Mouse (Mus musculus) bone marrow, adult 2 months (tissue): ENCODE results near the gene Nkx1-2. TPM values are rescaled to one million over a fixed set of nuclear protein-coding genes. Genes with fewer than 3 reads are reported as not detected.

Experiments used
- H3K27ac ChIP-seq: fragments of 200-500 bp; 2 replicates; pipeline ENCODE4 v1.5.1; 2012; ENCODE audit warnings: low read depth, mild to moderate bottlenecking, control low read depth, inconsistent platforms, low read length; ENCODE audit not compliant: control insufficient read depth, poor library complexity, insufficient read depth
- H3K4me1 ChIP-seq: fragments of 200-500 bp; 2 replicates; pipeline ENCODE4 v1.6.1; 2011; ENCODE audit warnings: low read length; ENCODE audit not compliant: control insufficient read depth, insufficient read depth
- H3K4me3 ChIP-seq: fragments of 200-500 bp; replicated peaks from 2 replicates; pipeline ENCODE3; 2011; ENCODE audit warnings: mild to moderate bottlenecking, low read depth, low read length, control low read depth; ENCODE audit not compliant: control insufficient read depth
- CTCF ChIP-seq: fragments of 200-500 bp; IDR thresholded peaks from 2 replicates; pipeline ENCODE4 v1.5.1; 2011; ENCODE audit warnings: low read length, control low read depth; ENCODE audit not compliant: control insufficient read depth, insufficient read depth
- POLR2A ChIP-seq: fragments of 200-500 bp; IDR thresholded peaks from 2 replicates; pipeline ENCODE4 v1.6.1; 2011; ENCODE audit warnings: low read depth, mild to moderate bottlenecking, control low read depth, low read length, borderline replicate concordance; ENCODE audit not compliant: control insufficient read depth
- WGBS: fragments of 180-500 bp; shearing (Covaris S2); methylation state at CpG from one replicate; pipeline ENCODE4 v1.1.7; 2018; 5-methylcytosine and 5-hydroxymethylcytosine counted together
- polyA plus RNA-seq: library from polyadenylated mRNA; stranded (reverse); fragments of >200 nt; gene quantifications from 2 replicates; pipeline ENCODE4 v1.2.4, GENCODE M21; 2011; ENCODE audit warnings: low replicate concordance; ENCODE audit not compliant: missing spikeins, insufficient read depth, insufficient read length

Nkx1-2 gene
- polyA plus RNA-seq: not detected in 2 replicates

DNA sequence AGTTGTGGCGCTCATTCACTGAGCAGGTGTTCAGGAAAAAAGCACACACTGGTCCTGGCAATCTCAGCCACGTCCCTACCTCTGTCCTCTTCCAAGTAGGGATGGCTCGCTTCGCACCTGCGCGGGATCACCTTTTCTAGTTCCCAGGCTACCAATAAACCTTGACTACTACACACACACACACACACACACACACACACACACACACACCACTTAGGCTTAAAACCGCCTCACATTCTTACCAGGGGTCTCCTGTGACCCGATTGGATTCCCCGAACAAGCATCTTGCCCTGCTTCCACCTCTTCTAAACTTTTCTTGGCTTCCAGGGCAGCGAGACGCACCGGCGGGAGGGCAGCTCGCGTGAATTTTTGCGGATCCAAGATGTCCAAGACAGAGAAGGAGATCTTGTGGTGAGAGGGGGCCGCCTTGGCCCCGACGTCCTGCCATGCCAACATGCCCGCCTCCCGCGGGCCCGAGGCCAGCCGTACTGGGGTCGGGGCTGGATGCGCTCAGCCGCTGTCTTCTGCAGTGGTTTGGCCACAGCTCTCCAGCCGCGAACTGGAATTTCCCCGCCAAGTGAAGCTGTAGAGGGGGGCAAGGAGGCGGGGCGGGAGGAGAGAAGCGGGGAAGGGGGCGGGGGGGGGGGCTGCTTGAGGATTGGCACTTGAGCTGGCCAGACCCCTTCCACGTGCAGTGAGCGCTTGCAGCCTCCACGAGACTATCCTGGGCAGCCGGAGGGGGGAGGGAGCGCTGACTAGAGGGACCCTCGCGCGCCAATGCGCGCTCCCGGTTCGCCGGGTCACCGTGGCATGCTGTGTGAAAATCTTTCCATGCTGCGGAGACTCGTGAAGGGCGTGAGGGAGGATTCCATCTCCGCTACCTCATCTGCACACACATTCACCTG, at the start of gene Nkx1-2:
TSS of gene Nkx1-2 (minus strand) at position 567 of the 905 bp plus-strand sequence.
- no peaks in the 10 kb centered on the region for H3K4me1 ChIP-seq
- no peak within 1 kb of the TSS for H3K4me3 ChIP-seq
- no peak within 1 kb of the TSS for H3K27ac ChIP-seq
- TF ChIP-seq CTCF: no peak
- no peak for TF ChIP-seq POLR2A
- WGBS: 2% methylated on average over 51 of the region's 52 CpGs

DNA sequence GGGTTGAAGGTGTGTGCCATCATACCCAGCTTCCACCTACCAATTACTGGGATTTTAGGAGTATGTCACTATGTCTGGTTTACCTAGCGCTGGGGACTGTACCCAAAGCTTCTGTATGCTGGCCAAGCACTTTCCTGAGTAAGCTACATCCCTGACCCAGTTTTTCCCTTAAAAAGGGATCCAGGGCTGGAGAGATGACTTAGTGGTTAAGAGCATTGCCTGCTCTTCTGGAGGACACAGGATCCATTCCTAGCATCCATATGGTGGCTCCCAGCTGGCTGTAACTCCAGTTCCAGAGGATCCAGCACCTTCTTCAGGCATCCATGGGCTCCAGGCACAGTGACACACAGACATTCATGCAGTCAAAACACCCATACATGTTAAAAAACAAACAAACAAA, 47.1 kb upstream of the Nkx1-2 start:
- no peaks in the 10 kb centered on the region for H3K4me1 ChIP-seq
- WGBS: 89% methylated on average over 1 of the region's 1 CpGs
- no peak overlapping the region for H3K27ac ChIP-seq
- TF ChIP-seq POLR2A (no peak), CTCF (no peak)
- H3K4me3 ChIP-seq: no peak overlapping the region

- TF ChIP-seq CTCF (no peak), POLR2A (no peak)
- Histone ChIP-seq H3K27ac (no peak overlapping the region), H3K4me1 (no peaks in the 10 kb centered on the region), H3K4me3 (no peak overlapping the region)
- 78% methylated on average over 11 of the region's 11 CpGs for WGBS
Measured at GRCm38 (mm10) chr7:132644605-132645279, 45.3 kb upstream of the Nkx1-2 start.

- Histone ChIP-seq H3K4me3 (no peak overlapping the region), H3K27ac (no peak overlapping the region), H3K4me1 (no peaks in the 10 kb centered on the region)
- WGBS: 81% methylated on average over 1 of the region's 1 CpGs
- TF ChIP-seq CTCF (no peak), POLR2A (no peak)
Measured at GRCm38 (mm10) chr7:132641606-132642005, 42.2 kb upstream of the Nkx1-2 start.

- Histone ChIP-seq H3K27ac (no peak overlapping the region), H3K4me3 (no peak overlapping the region), H3K4me1 (no peaks in the 10 kb centered on the region)
- no peak for TF ChIP-seq POLR2A
- TF ChIP-seq CTCF: no peak
- 73% methylated on average over 9 of the region's 9 CpGs for WGBS
Measured at GRCm38 (mm10) chr7:132640946-132641345, 41.5 kb upstream of the Nkx1-2 start.

DNA sequence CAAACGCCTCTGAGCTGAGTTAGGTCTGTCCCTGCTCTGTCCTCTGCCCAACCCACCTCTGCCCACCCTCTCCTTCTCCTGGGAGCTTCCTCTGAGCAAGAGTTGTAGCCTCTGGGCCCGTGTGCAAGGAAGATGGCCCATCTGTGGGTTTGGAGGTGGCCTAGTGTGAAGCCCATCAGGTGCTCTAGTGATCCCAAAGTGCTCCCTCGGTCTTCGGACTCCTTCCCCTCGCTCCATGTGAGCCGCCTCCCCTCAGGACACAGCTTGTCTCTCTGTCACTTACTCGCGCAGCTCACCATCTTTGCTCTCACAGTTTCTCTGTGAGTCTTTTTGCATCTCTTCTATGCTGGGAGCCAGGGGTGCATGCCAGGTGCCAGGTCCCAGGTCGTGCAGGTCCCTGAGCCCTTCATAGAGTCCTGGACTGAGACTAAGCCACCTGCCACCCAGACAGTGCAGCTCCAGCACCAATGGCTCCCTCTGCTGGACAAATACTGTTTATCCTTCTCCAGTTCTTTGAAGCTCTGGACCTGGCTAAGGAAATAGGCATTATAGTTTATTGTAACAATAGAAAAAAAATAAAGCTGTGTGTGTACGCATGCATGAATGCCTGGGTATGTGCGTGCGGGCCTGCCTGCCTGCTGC, 39.1 kb upstream of the Nkx1-2 start:
- Histone ChIP-seq H3K4me1 (no peaks in the 10 kb centered on the region), H3K27ac (no peak overlapping the region), H3K4me3 (no peak overlapping the region)
- TF ChIP-seq POLR2A (no peak), CTCF (peak; percentile 76)
- WGBS: 66% methylated on average over 12 of the region's 12 CpGs

DNA sequence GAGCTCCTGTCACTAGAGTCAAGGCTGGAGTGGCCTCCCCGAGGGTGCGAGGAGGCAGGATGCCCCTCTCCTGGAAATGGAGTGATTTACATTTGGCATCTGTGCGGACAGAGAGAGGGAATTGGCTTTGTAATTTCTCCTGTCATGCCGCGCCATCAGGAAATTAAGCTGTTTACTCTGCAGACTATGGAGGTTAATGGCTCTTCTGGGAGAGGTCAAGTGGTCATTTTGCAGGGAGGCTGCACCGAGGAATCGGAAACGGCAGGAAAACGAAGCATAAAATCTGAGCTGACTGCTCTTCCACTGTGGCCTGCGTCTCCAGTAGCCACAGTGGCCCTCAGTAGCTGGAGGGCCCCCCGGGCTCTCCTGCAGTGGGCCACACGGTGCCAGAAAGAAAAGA, 37.9 kb upstream of the Nkx1-2 start:
- no peaks in the 10 kb centered on the region for H3K4me1 ChIP-seq
- no peak for TF ChIP-seq POLR2A
- no peak for TF ChIP-seq CTCF
- WGBS: 82% methylated on average over 12 of the region's 12 CpGs

DNA sequence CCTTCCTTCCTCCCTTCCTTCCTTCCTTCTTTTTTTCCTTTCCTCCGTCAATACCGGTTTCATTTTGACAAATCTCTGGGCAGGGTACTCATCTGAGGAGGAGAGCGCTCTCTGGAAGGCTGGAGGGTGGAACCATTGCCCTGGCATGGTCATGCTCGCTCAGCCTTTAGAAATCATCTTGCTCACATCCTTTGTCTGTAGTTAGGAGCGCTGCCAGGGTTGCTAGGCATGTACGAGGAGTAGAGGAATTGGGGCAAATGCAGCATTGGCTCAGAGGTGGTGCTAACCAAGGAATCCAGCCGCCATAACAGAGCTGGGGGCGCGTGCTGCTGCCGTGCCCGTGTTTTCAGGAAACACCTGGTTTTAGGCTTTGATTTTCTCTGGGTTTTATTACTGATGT, 31.9 kb upstream of the Nkx1-2 start:
- no peaks in the 10 kb centered on the region for H3K4me1 ChIP-seq
- H3K4me3 ChIP-seq: no peak overlapping the region
- no peak overlapping the region for H3K27ac ChIP-seq
- TF ChIP-seq POLR2A (no peak), CTCF (no peak)
- 64% methylated on average over 11 of the region's 11 CpGs for WGBS

More for the DNA sequence above, 37.9 kb upstream of the Nkx1-2 start:
- Histone ChIP-seq H3K4me3 (no peak overlapping the region), H3K27ac (no peak overlapping the region)
